Mouse (Mus musculus): Measurements from ENCODE around the gene Tas2r122. TPM values are rescaled to one million over a fixed set of nuclear protein-coding genes. Genes with fewer than 3 reads are reported as not detected.
"Not testable (repeated sequence)": the region's sequence is repeated elsewhere in the genome, so short reads cannot be mapped to it uniquely, and the experiment has no call there.

Gene Tas2r122
- polyA plus RNA-seq (2016; fragmentation: Nextera tagmentation; extraction: Ambion mirVana), result not detected in 2 replicates

GRCm38 (mm10) chr6:132711828-132712227 is at the start of gene Tas2r122:
Gene Tas2r122, minus strand, starts transcription at chr6:132711928.
- ATAC-seq (ENCODE audit: insufficient number of reproducible peaks, insufficient read depth, low FRiP score, low TSS enrichment, low read depth), result no peak
- H3K4me3 ChIP-seq (replicated peaks), result no peak within 1 kb of the TSS
- H3K4me2 ChIP-seq, result no peak within 1 kb of the TSS
- H3K36me3 ChIP-seq, result no peaks in the 10 kb centered on the region
- H3K4me1 ChIP-seq (replicated peaks), result no peaks in the 10 kb centered on the region
- H3K9ac ChIP-seq (replicated peaks), result no peak within 1 kb of the TSS
- H3K9me3 ChIP-seq, result 0 out of 2 replicates have a peak, but pooled peaks cover 4% of the 10 kb centered on the region
- WGBS, result 82% methylated on average over 3 of the region's 3 CpGs
- H3K27me3 ChIP-seq, result no peaks in the 10 kb centered on the region
- H3K27ac ChIP-seq, result no peak within 1 kb of the TSS

GRCm38 (mm10) chr6:132754430-132754829 is 42.7 kb upstream of the Tas2r122 start, which contains the start of gene Tas2r124:
Gene Tas2r124, plus strand, starts transcription at chr6:132754730.
- WGBS, result 83% methylated on average over 1 of the region's 1 CpGs
- H3K27ac ChIP-seq, result no peak within 1 kb of the TSS
- H3K4me3 ChIP-seq (replicated peaks), result no peak within 1 kb of the TSS
- H3K36me3 ChIP-seq, result no peaks in the 10 kb centered on the region
- H3K27me3 ChIP-seq, result no peaks in the 10 kb centered on the region
- H3K9me3 ChIP-seq, result no peaks in the 10 kb centered on the region
- no peak for ATAC-seq (ENCODE audit: insufficient number of reproducible peaks, insufficient read depth, low FRiP score, low TSS enrichment, low read depth)
- no peaks in the 10 kb centered on the region for H3K4me1 ChIP-seq (replicated peaks)
- H3K4me2 ChIP-seq, result no peak within 1 kb of the TSS
- no peak within 1 kb of the TSS for H3K9ac ChIP-seq (replicated peaks)

DNA sequence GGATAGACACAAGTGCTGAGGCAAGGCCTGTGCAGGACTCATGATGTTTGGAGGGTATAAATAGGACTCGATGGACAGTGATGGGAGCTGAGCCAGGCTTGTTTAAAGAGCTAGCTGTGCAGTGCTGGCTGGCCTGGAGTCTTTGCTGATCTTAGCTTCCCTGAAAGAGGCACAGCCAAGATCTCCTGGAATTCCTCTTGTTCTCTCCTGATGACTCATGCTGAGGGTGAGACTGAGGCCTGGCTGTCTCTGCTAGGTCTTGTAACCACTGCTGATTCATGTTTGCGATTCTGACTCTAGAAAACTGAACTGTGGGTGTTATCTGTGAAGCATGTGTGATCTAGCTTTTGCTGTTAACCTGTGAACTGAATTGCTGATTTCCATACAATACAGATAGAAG is 38.5 kb upstream of the Tas2r122 start:
- Histone ChIP-seq H3K4me1 (replicated peaks) (no peaks in the 10 kb centered on the region), H3K4me3 (replicated peaks) (no peak overlapping the region), H3K27ac (no peak overlapping the region), H3K36me3 (no peaks in the 10 kb centered on the region), H3K9ac (replicated peaks) (no peak overlapping the region), H3K9me3 (no peaks in the 10 kb centered on the region), H3K4me2 (no peak overlapping the region), H3K27me3 (no peaks in the 10 kb centered on the region)
- 80% methylated on average over 2 of the region's 2 CpGs for WGBS
- ATAC-seq (ENCODE audit: insufficient number of reproducible peaks, insufficient read depth, low FRiP score, low TSS enrichment, low read depth), result no peak

GRCm38 (mm10) chr6:132737935-132738334 is 26.2 kb upstream of the Tas2r122 start, which contains the start of gene Tas2r115:
Gene Tas2r115, minus strand, starts transcription at chr6:132738035.
- ATAC-seq (ENCODE audit: insufficient number of reproducible peaks, insufficient read depth, low FRiP score, low TSS enrichment, low read depth), result no peak
- no peaks in the 10 kb centered on the region for H3K27me3 ChIP-seq
- no peak within 1 kb of the TSS for H3K4me3 ChIP-seq (replicated peaks)
- no peak within 1 kb of the TSS for H3K4me2 ChIP-seq
- no peak within 1 kb of the TSS for H3K27ac ChIP-seq
- 74% methylated on average over 2 of the region's 2 CpGs for WGBS
- no peaks in the 10 kb centered on the region for H3K9me3 ChIP-seq
- H3K9ac ChIP-seq (replicated peaks), result no peak within 1 kb of the TSS
- H3K4me1 ChIP-seq (replicated peaks), result no peaks in the 10 kb centered on the region
- H3K36me3 ChIP-seq, result no peaks in the 10 kb centered on the region

- Histone ChIP-seq H3K27ac (no peak within 1 kb of the TSS), H3K9ac (replicated peaks) (no peak within 1 kb of the TSS), H3K36me3 (no peaks in the 10 kb centered on the region), H3K4me3 (replicated peaks) (no peak within 1 kb of the TSS), H3K9me3 (no peaks in the 10 kb centered on the region), H3K4me1 (replicated peaks) (no peaks in the 10 kb centered on the region), H3K27me3 (no peaks in the 10 kb centered on the region), H3K4me2 (no peak within 1 kb of the TSS)
- no peak for ATAC-seq (ENCODE audit: insufficient number of reproducible peaks, insufficient read depth, low FRiP score, low TSS enrichment, low read depth)
- 77% methylated on average over 1 of the region's 1 CpGs for WGBS
Measured at GRCm38 (mm10) chr6:132700907-132701306, 10.8 kb downstream of the Tas2r122 start, which contains the start of gene Tas2r121. Gene Tas2r121, minus strand, starts transcription at chr6:132701007.

GRCm38 (mm10) chr6:132691596-132691995 is 20.1 kb downstream of the Tas2r122 start:
- ATAC-seq (ENCODE audit: insufficient number of reproducible peaks, insufficient read depth, low FRiP score, low TSS enrichment, low read depth); H3K9ac ChIP-seq (replicated peaks); H3K4me2 ChIP-seq; H3K4me1 ChIP-seq (replicated peaks); H3K27ac ChIP-seq; H3K4me3 ChIP-seq (replicated peaks); H3K9me3 ChIP-seq; H3K27me3 ChIP-seq; H3K36me3 ChIP-seq: not testable (repeated sequence)
- 77% methylated on average over 7 of the region's 7 CpGs for WGBS

Other genes with a start within 250 kb of the Tas2r122 start
- gene Prh1, start 142.1 kb downstream of the Tas2r122 start, polyA plus RNA-seq (2016; fragmentation: Nextera tagmentation; extraction: Ambion mirVana), result not detected in 2 replicates
- not detected in 2 replicates for gene Prp2, start 116.0 kb downstream of the Tas2r122 start, polyA plus RNA-seq (2016; fragmentation: Nextera tagmentation; extraction: Ambion mirVana)
- gene A630073D07Rik, start 60.4 kb downstream of the Tas2r122 start, polyA plus RNA-seq (2016; fragmentation: Nextera tagmentation; extraction: Ambion mirVana), result not detected in 2 replicates
- not detected in 2 replicates for gene Tas2r120, start 55.0 kb downstream of the Tas2r122 start, polyA plus RNA-seq (2016; fragmentation: Nextera tagmentation; extraction: Ambion mirVana)
- not detected in 2 replicates for gene Tas2r121, start 10.9 kb downstream of the Tas2r122 start, polyA plus RNA-seq (2016; fragmentation: Nextera tagmentation; extraction: Ambion mirVana)
- not detected in 2 replicates for gene Tas2r115, start 26.1 kb upstream of the Tas2r122 start, polyA plus RNA-seq (2016; fragmentation: Nextera tagmentation; extraction: Ambion mirVana)
- gene Tas2r124, start 42.8 kb upstream of the Tas2r122 start, polyA plus RNA-seq (2016; fragmentation: Nextera tagmentation; extraction: Ambion mirVana), result not detected in 2 replicates
- gene Tas2r102, start 50.2 kb upstream of the Tas2r122 start, polyA plus RNA-seq (2016; fragmentation: Nextera tagmentation; extraction: Ambion mirVana), result not detected in 2 replicates
- gene Tas2r136, start 66.2 kb upstream of the Tas2r122 start, polyA plus RNA-seq (2016; fragmentation: Nextera tagmentation; extraction: Ambion mirVana), result not detected in 2 replicates
- not detected in 2 replicates for gene Tas2r117, start 90.9 kb upstream of the Tas2r122 start, polyA plus RNA-seq (2016; fragmentation: Nextera tagmentation; extraction: Ambion mirVana)
- gene Tas2r123, start 135.2 kb upstream of the Tas2r122 start, polyA plus RNA-seq (2016; fragmentation: Nextera tagmentation; extraction: Ambion mirVana), result not detected in 2 replicates
- gene Tas2r116, start 143.5 kb upstream of the Tas2r122 start, polyA plus RNA-seq (2016; fragmentation: Nextera tagmentation; extraction: Ambion mirVana), result not detected in 2 replicates
- not detected in 2 replicates for gene Tas2r110, start 156.1 kb upstream of the Tas2r122 start, polyA plus RNA-seq (2016; fragmentation: Nextera tagmentation; extraction: Ambion mirVana)
- gene Tas2r113, start 181.1 kb upstream of the Tas2r122 start, polyA plus RNA-seq (2016; fragmentation: Nextera tagmentation; extraction: Ambion mirVana), result not detected in 2 replicates
- not detected in 2 replicates for gene Tas2r125, start 197.7 kb upstream of the Tas2r122 start, polyA plus RNA-seq (2016; fragmentation: Nextera tagmentation; extraction: Ambion mirVana)
- not detected in 2 replicates for gene Tas2r129, start 239.2 kb upstream of the Tas2r122 start, polyA plus RNA-seq (2016; fragmentation: Nextera tagmentation; extraction: Ambion mirVana)
- not detected in 2 replicates for gene Tas2r131, start 246.0 kb upstream of the Tas2r122 start, polyA plus RNA-seq (2016; fragmentation: Nextera tagmentation; extraction: Ambion mirVana)